Mouse (Mus musculus): Measurements from ENCODE around the gene Mlc1.

- TF ChIP-seq POLR2A (IDR thresholded peaks at IDR 0.05; ENCODE audit: insufficient read depth, low read depth, low read length) (no peak), CTCF (IDR thresholded peaks at IDR 0.05; ENCODE audit: insufficient read depth, low read depth, low read length) (no peak)
These were observed 6.5 kb downstream of the Mlc1 start for GRCm38 (mm10) chr15:88972300-88972699.

All from olfactory bulb, adult 2 months (tissue).